22 mouse cellular contexts compared by ENCODE assay signal in the genomic region with DNA sequence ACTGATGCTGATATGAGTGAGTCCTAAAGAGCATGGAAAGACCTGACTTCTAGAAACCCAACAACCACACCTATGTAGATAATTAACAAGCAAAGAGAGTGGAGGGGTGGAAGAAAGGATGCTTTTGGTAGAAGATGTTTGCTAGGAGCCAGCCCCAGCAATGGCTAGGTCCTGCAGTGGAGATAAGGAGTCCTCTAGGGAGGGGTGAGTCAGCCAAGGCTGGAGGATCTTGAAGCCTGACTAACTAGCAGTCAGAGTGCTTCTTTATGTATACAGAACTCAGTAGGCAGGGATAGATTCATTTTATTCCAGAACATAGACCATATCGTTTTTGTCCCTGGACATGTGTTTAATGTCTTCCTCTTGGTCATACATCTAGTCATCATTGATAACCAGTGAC.
DNase-seq lines count a peak whose midpoint lies in the region; ATAC-seq lines count a peak whose summit lies in the region.
"Had no signal": no experiment of that assay in that cellular context is flagged by ENCODE, and none has a peak within 500 bp of the region (broad histone marks: within the 10 kb centered on the region; RNA-seq: fewer than 3 reads in every experiment).

No protein-coding gene starts in this region.

- intact Hi-C loops in gastrocnemius, postnatal 36 days (cut with DNase I): no loop called here

- DNase-seq in adrenal gland, adult 8-10 months: peak; percentile 12
- DNase-seq in adrenal gland, postnatal 10 days: no peak
- DNase-seq in MN1 (ENCODE audit: low spot score): peak; percentile 32
- DNase-seq in layer of hippocampus, postnatal 36 days: no peak
- DNase-seq in gastrocnemius, postnatal 36 days: no peak
- DNase-seq: cerebellum, adult 11 months; cerebellum, adult 2 months; cerebellum, adult 9-11 months; cerebellum, postnatal 25 days; forebrain, postnatal 0 days; gastrocnemius, adult 2 months; gastrocnemius, postnatal 14 days; heart, adult 18-20 months; heart, postnatal 10 days; heart, postnatal 36 days; kidney, adult 11 months had no signal

- ATAC-seq in megakaryocyte-erythroid progenitor cell, adult 5-6 weeks (replicated peaks; ENCODE audit: low FRiP score, low TSS enrichment, poor library complexity, severe bottlenecking): peak; percentile 72; the same call in 1 of the 2 replicates
- ATAC-seq: CD4-positive, CD25-positive, alpha-beta regulatory T cell, adult 4 months; forebrain, embryonic 14.5 days; forebrain, postnatal 0 days; hindbrain, embryonic 16.5 days; intestine, embryonic 15.5 days; Patski had no signal

Comparison
In these comparisons a context has a peak if more than half of its experiments do, and no peak if none do; other contexts are left out.
1. DNase-seq: peak in adrenal gland, adult 8-10 months (single experiment) and MN1 (single experiment); none in adrenal gland, postnatal 10 days (single experiment), layer of hippocampus, postnatal 36 days (0 of 2) and gastrocnemius, postnatal 36 days (0 of 2).